Mouse (Mus musculus): ENCODE results near the gene Fnip2.

The Fnip2 gene

DNA sequence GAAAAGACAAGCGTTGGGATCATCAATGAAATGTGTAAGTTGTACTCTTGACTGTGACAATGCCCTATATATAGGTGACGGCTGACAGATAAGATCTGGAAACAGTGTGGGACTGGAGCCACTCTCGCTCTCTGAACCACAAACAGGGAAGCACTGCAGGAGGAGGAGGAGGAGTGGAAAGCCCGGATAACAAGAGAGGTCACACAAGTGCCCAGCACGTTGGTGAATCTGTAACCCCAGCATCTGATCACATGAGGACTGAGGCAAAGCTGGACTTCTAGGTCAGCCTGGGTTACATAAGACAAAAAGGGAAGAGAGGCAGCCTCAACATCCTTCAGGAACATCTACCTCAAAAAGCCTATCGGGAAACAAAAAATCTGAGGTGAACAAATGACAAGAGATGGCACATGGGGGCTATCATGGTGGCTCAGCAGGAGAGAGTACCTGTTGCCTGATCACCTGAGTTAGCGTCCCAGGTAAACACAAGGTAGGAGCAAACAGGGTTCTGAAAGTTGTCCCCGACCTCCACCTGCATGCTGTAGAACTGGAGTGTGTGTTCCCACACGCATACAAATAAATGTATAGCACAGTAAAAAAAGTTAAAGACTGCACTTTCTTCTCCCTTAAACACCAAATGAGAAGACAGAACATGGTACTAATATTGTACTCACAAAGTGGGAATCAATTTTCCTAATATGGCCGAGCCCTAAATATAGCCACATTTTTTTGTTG, 2.6 kb downstream of the Fnip2 start:
- no peak for DNase-seq

- no peak for DNase-seq
Observed at GRCm38 (mm10) chr3:79563511-79563910, 4.1 kb downstream of the Fnip2 start.

DNA sequence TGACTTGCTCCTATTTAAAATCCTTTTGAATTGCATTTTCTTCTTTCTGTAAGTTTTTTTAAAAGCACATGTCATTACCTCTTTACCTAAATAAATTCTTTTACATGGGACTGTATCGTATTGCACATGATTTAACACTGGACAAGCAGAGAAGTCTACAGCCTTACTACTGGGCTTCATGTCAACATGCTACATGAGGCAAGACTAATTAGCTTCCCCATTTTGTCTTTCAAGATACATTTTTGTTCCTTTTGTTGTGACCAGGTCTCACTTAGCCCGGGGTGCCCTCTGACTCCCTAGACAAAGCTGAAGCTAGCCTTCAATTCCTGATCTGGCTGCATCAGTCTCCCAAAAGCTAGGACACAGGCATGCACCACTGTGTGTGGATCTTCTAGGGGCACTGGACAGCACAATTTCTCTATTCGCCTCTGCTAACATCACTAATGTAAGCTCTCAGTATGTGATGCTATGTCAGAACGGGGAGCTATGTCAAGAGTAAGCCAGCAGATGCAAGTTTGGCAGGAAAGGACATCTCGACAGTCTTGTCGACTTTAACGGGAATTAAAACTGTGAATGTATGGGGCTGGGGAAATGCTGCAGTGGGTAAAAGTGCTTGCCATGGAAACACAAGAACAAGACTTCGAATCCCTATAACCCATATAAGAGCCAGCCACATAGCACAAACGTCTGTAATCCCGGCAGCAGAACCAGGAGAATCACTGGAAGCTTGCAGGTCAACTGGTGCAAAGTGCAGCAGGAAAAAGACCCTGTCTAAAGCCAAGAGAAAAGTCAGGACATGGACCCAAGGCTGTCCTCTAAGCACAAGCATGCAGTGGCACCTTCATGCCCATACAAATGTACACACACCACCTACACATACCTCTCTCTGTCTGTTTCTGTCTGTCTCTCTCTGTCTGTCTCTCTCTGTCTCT, 5.5 kb downstream of the Fnip2 start:
- no peak for DNase-seq

- DNase-seq: no peak
Observed at GRCm38 (mm10) chr3:79560555-79560954, 7.0 kb downstream of the Fnip2 start.

DNA sequence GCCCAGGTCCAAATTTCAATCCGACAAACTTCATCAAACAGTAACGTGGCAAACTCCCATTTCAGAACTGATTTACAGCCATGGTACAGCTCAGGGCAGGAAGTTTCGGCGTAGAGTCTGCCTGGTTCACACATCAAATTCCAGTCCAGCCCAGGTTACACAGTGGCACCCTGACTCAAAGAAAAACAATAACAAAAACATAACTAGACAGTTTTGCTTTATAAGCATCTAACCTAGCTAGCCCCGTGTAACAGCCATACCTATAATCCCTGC, 7.9 kb downstream of the Fnip2 start:
- no peak for DNase-seq

- DNase-seq: peak; percentile 37
Observed at GRCm38 (mm10) chr3:79559021-79559772, 8.4 kb downstream of the Fnip2 start.

- DNase-seq: no peak
Observed at GRCm38 (mm10) chr3:79555061-79555460, 12.5 kb downstream of the Fnip2 start.

DNA sequence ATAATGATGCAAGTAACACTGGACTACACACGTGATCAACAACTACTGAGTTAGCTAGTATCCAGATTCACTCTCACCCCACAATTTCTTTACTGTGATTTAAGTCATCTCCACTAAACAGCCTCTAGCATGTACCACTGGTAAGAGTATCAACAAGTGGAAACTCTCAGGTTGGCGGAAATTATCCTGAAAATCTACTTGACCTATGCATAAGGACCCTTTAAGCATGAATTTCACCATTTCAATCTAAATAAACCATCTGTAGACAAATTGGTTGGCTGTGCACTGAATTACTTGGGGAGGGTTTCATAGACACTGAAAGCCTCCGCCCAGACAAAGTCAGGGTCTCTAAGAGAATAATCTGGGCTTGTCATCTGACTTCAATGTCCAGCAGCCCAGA, 13.8 kb downstream of the Fnip2 start:
- no peak for DNase-seq

DNA sequence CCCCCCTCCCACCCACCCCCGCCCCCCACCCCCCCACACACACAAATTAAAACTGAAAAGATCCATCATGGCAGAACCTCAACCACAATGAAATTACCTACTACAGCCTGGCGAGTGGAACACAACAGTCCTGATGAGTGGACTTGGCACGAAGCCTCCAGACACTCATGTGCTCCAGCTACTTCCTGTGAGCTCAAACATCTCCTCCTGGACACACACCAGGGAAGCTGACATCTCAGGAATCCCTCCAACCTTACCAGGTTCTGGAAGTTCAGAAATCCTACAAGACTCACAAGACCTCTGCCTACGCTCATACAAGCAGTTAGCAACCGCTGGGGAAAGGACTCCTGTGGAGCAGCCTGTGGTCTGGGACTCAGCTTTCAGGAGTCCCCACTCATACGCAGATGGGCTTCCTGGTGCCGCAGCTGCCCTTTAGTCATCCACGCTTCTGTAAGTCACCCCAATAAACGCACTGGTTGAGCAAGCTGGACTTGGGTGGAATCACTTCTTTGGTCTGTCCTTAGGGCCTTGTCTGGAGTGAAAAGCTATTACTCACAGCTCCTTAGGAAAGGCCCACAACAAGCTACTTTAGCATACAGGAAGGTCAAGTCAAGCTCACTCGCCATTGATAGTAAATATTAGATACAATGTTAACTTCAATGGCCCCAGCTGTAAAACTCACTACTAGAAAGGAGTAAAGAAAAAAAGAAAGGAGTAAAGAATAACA, 15.6 kb downstream of the Fnip2 start:
- DNase-seq: peak; percentile 51

GRCm38 (mm10) chr3:79549751-79550393, 17.7 kb downstream of the Fnip2 start:
- no peak for DNase-seq

DNA sequence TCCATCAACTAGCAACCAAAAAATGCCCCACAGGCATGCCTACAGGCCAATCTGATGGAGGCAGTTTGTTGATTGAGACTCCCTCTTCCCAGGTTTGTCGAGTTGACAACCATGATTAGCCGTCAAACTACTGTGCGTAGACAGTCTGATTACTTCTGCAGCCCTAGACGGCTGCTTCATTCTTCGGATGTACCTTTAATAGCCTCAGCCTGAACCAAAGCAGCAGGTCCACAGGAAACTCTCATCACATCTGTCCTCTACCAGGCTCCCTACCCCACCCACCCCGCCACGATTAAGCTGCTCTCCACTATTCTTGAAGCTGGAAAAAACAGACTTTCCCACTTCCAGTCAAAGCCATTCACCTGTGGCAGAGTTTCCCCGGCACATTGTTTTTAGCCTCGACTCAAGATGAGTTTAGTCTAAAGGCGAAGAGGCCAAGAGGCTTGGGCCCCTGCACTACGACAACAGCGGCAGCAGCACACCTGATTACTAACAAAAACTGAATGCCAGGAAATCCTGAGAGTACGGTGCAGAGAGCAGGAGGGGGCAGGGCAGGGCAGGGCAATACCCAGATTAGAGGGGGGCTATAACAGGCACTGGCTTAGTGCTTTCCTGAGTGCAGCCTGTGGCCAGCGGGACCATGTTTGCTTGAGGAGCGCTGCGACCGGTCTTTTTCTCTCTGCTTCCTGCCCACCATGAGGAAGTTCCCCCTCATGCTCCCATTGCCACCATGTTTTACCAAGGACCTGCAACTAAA, 18.7 kb downstream of the Fnip2 start:
- no peak for DNase-seq

DNA sequence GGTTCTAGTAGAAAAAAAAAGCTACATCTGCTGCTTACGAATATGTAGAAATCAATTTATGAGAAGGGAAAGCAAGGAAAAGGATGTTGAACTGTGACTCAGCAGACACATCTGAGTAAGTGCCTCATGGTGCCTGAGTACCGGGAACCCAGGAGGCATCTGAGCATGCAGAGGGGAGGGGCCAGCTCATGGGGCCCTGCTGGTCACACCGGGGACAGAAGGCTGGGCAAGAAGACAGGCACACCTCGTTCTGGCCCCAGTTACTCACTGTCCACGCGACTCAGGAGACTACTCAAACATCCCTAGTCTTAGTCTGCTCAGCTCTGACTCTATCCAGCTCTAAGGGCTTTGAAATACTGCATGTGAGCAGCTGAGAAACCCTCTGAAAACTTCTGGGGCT, 25.0 kb downstream of the Fnip2 start:
- DNase-seq: no peak

GRCm38 (mm10) chr3:79539656-79540055, 27.9 kb downstream of the Fnip2 start:
- no peak for DNase-seq

DNA sequence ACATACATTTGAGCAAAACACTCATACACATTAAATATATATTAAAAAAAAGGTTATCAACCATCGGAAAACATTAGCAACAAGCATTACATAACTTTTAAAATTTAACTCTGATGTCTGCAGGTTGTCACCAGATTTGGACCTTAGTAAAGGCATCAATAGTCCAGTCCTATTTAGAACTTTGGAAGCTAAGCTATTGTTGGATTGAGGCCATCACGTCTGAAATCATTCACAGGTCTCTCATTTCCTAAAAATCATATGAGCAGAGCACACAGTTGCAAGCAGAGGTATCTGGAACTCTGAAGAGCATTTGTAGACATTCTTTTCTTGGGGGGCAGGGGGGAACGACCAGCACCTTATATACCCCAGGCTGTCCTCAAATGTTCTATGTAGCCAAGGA, 28.5 kb downstream of the Fnip2 start:
- DNase-seq: no peak

GRCm38 (mm10) chr3:79538342-79538741, 29.3 kb downstream of the Fnip2 start:
- DNase-seq: no peak

- no peak for DNase-seq
Observed at GRCm38 (mm10) chr3:79537626-79538203, 29.9 kb downstream of the Fnip2 start.

GRCm38 (mm10) chr3:79537023-79537422, 30.6 kb downstream of the Fnip2 start:
- no peak for DNase-seq

- DNase-seq: peak; percentile 46
Observed at GRCm38 (mm10) chr3:79531581-79532271, 35.9 kb downstream of the Fnip2 start.

GRCm38 (mm10) chr3:79529499-79530096, 38.0 kb downstream of the Fnip2 start:
- DNase-seq: no peak

DNA sequence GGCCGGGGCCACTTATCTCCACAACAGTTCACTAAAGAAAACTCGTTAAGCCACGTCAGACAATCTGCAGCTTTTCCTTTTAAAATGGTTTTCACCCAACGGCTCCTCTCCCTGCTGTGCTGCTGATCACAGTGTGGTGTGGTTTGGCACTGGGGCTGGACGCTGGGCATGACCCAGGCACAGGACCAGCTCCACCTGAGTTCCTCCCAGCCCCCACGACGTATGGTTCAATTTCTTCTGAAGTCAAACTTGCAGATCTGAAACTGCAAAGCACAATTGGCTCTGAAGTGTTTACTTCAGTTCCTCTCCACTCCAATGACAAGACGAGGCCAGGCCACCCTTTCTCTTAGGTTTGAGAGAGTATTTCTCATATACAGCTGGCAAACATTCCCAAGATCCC, 39.1 kb downstream of the Fnip2 start:
- DNase-seq: no peak

Measured in lung, postnatal 14 days (tissue).